Mouse (Mus musculus): ENCODE data around the gene Spindoc. TPM values are rescaled to one million over a fixed set of nuclear protein-coding genes. Genes with fewer than 3 reads are reported as not detected.

The Spindoc gene
- polyA plus RNA-seq, 1 experiment from 2014 or later = 16.9 TPM

- H3K9me3 ChIP-seq (replicated peaks) = no peaks in the 10 kb centered on the region
- H3K36me3 ChIP-seq = no peaks in the 10 kb centered on the region
- peaks cover 8% of the 10 kb centered on the region for H3K4me1 ChIP-seq (replicated peaks)
- WGBS = 43% methylated on average over 2 of the region's 2 CpGs
- no peak overlapping the region for H3K4me2 ChIP-seq
- no peak for ATAC-seq (replicated peaks; ENCODE audit: insufficient number of reproducible peaks, insufficient read depth, low FRiP score, low read depth)
- H3K9ac ChIP-seq = no peak overlapping the region
- H3K27me3 ChIP-seq = no peaks in the 10 kb centered on the region
- no peak overlapping the region for H3K4me3 ChIP-seq
- H3K27ac ChIP-seq = no peak overlapping the region
Measured at GRCm38 (mm10) chr19:7320181-7320580, 62.6 kb downstream of the Spindoc start.

- 80% methylated on average over 4 of the region's 4 CpGs for WGBS
- Histone ChIP-seq H3K9ac (no peak overlapping the region), H3K4me3 (no peak overlapping the region), H3K9me3 (replicated peaks) (no peaks in the 10 kb centered on the region), H3K4me1 (replicated peaks) (peaks cover 17% of the 10 kb centered on the region), H3K27ac (no peak overlapping the region), H3K4me2 (no peak overlapping the region), H3K27me3 (no peaks in the 10 kb centered on the region), H3K36me3 (no peaks in the 10 kb centered on the region)
- no peak for ATAC-seq (replicated peaks; ENCODE audit: insufficient number of reproducible peaks, insufficient read depth, low FRiP score, low read depth)
Measured at GRCm38 (mm10) chr19:7317716-7318115, 65.1 kb downstream of the Spindoc start.

GRCm38 (mm10) chr19:7316822-7317221 lies 66.0 kb downstream of the Spindoc start:
- Histone ChIP-seq H3K4me2 (no peak overlapping the region), H3K4me1 (replicated peaks) (peaks cover 24% of the 10 kb centered on the region), H3K27me3 (no peaks in the 10 kb centered on the region), H3K9ac (no peak overlapping the region), H3K4me3 (no peak overlapping the region), H3K9me3 (replicated peaks) (no peaks in the 10 kb centered on the region), H3K27ac (no peak overlapping the region), H3K36me3 (no peaks in the 10 kb centered on the region)
- 78% methylated on average over 4 of the region's 4 CpGs for WGBS
- ATAC-seq (replicated peaks; ENCODE audit: insufficient number of reproducible peaks, insufficient read depth, low FRiP score, low read depth) = no peak

GRCm38 (mm10) chr19:7315587-7315984 lies 67.2 kb downstream of the Spindoc start:
- Histone ChIP-seq H3K9ac (no peak overlapping the region), H3K4me2 (no peak overlapping the region), H3K36me3 (no peaks in the 10 kb centered on the region), H3K27ac (no peak overlapping the region), H3K4me1 (replicated peaks) (peaks cover 37% of the 10 kb centered on the region), H3K9me3 (replicated peaks) (no peaks in the 10 kb centered on the region), H3K27me3 (no peaks in the 10 kb centered on the region), H3K4me3 (no peak overlapping the region)
- ATAC-seq (replicated peaks; ENCODE audit: insufficient number of reproducible peaks, insufficient read depth, low FRiP score, low read depth) = no peak
- WGBS = 88% methylated on average over 4 of the region's 4 CpGs

- H3K4me1 ChIP-seq (replicated peaks) = peaks cover 42% of the 10 kb centered on the region
- 58% methylated on average over 8 of the region's 8 CpGs for WGBS
- ATAC-seq (replicated peaks; ENCODE audit: insufficient number of reproducible peaks, insufficient read depth, low FRiP score, low read depth) = no peak
Measured at GRCm38 (mm10) chr19:7314976-7315586, 67.7 kb downstream of the Spindoc start.

GRCm38 (mm10) chr19:7313660-7314059 lies 69.1 kb downstream of the Spindoc start:
- ATAC-seq (replicated peaks; ENCODE audit: insufficient number of reproducible peaks, insufficient read depth, low FRiP score, low read depth) = no peak
- no peak overlapping the region for H3K4me3 ChIP-seq
- H3K4me2 ChIP-seq = no peak overlapping the region
- no peak overlapping the region for H3K9ac ChIP-seq
- no peaks in the 10 kb centered on the region for H3K9me3 ChIP-seq (replicated peaks)
- H3K27me3 ChIP-seq = no peaks in the 10 kb centered on the region
- no peak overlapping the region for H3K27ac ChIP-seq
- 86% methylated on average over 2 of the region's 2 CpGs for WGBS
- H3K36me3 ChIP-seq = no peaks in the 10 kb centered on the region
- peaks cover 55% of the 10 kb centered on the region for H3K4me1 ChIP-seq (replicated peaks)

More at GRCm38 (mm10) chr19:7314976-7315586, 67.7 kb downstream of the Spindoc start:
- Histone ChIP-seq H3K9me3 (replicated peaks) (no peaks in the 10 kb centered on the region), H3K27ac (no peak overlapping the region), H3K4me3 (no peak overlapping the region), H3K4me2 (no peak overlapping the region), H3K27me3 (no peaks in the 10 kb centered on the region), H3K9ac (no peak overlapping the region), H3K36me3 (no peaks in the 10 kb centered on the region)

GRCm38 (mm10) chr19:7311306-7311705 lies 71.5 kb downstream of the Spindoc start:
- H3K4me3 ChIP-seq = 0 out of 2 replicates have a peak overlapping the region, but pooled peaks have one; percentile 5
- H3K4me1 ChIP-seq (replicated peaks) = peaks cover 77% of the 10 kb centered on the region
- H3K4me2 ChIP-seq = peak overlapping the region; percentile 37
- H3K27me3 ChIP-seq = no peaks in the 10 kb centered on the region
- 18% methylated on average over 10 of the region's 10 CpGs for WGBS
- H3K9ac ChIP-seq = no peak overlapping the region
- no peaks in the 10 kb centered on the region for H3K9me3 ChIP-seq (replicated peaks)
- peak overlapping the region; percentile 86 for H3K27ac ChIP-seq
- no peaks in the 10 kb centered on the region for H3K36me3 ChIP-seq
- peak; percentile 64 for ATAC-seq (replicated peaks; ENCODE audit: insufficient number of reproducible peaks, insufficient read depth, low FRiP score, low read depth)

GRCm38 (mm10) chr19:7310704-7311103 lies 72.1 kb downstream of the Spindoc start:
- Histone ChIP-seq H3K27ac (peak overlapping the region; percentile 86), H3K4me2 (peak overlapping the region; percentile 37), H3K27me3 (no peaks in the 10 kb centered on the region), H3K4me3 (no peak overlapping the region), H3K4me1 (replicated peaks) (peaks cover 81% of the 10 kb centered on the region), H3K9me3 (replicated peaks) (no peaks in the 10 kb centered on the region), H3K36me3 (no peaks in the 10 kb centered on the region), H3K9ac (no peak overlapping the region)
- WGBS = 11% methylated on average over 5 of the region's 5 CpGs
- peak; percentile 61 for ATAC-seq (replicated peaks; ENCODE audit: insufficient number of reproducible peaks, insufficient read depth, low FRiP score, low read depth)

GRCm38 (mm10) chr19:7309738-7310330 lies 73.0 kb downstream of the Spindoc start:
- 0 out of 2 replicates have a peak overlapping the region, but pooled peaks have one; percentile 25 for H3K9ac ChIP-seq
- H3K4me3 ChIP-seq = no peak overlapping the region
- no peaks in the 10 kb centered on the region for H3K36me3 ChIP-seq
- 49% methylated on average over 2 of the region's 2 CpGs for WGBS
- no peak overlapping the region for H3K4me2 ChIP-seq
- ATAC-seq (replicated peaks; ENCODE audit: insufficient number of reproducible peaks, insufficient read depth, low FRiP score, low read depth) = no peak
- peak overlapping the region; percentile 86 for H3K27ac ChIP-seq
- peaks cover 80% of the 10 kb centered on the region for H3K4me1 ChIP-seq (replicated peaks)
- H3K27me3 ChIP-seq = no peaks in the 10 kb centered on the region
- H3K9me3 ChIP-seq (replicated peaks) = no peaks in the 10 kb centered on the region

- no peak for ATAC-seq (replicated peaks; ENCODE audit: insufficient number of reproducible peaks, insufficient read depth, low FRiP score, low read depth)
- H3K9ac ChIP-seq = 0 out of 2 replicates have a peak overlapping the region, but pooled peaks have one; percentile 9
- H3K27ac ChIP-seq = peak overlapping the region; percentile 61
- H3K4me1 ChIP-seq (replicated peaks) = peaks cover 84% of the 10 kb centered on the region
- WGBS = 37% methylated on average over 8 of the region's 8 CpGs
- H3K4me3 ChIP-seq = no peak overlapping the region
- H3K9me3 ChIP-seq (replicated peaks) = no peaks in the 10 kb centered on the region
- H3K36me3 ChIP-seq = no peaks in the 10 kb centered on the region
- H3K27me3 ChIP-seq = no peaks in the 10 kb centered on the region
- peak overlapping the region; percentile 6; the same call in 1 of the 2 replicates for H3K4me2 ChIP-seq
Measured at GRCm38 (mm10) chr19:7307995-7308770, 74.6 kb downstream of the Spindoc start.

GRCm38 (mm10) chr19:7306968-7307367 lies 75.8 kb downstream of the Spindoc start:
- H3K27ac ChIP-seq = no peak overlapping the region
- H3K4me3 ChIP-seq = no peak overlapping the region
- no peak overlapping the region for H3K4me2 ChIP-seq
- H3K27me3 ChIP-seq = no peaks in the 10 kb centered on the region
- H3K9me3 ChIP-seq (replicated peaks) = no peaks in the 10 kb centered on the region
- ATAC-seq (replicated peaks; ENCODE audit: insufficient number of reproducible peaks, insufficient read depth, low FRiP score, low read depth) = no peak
- WGBS = 57% methylated on average over 3 of the region's 3 CpGs
- no peak overlapping the region for H3K9ac ChIP-seq
- H3K36me3 ChIP-seq = no peaks in the 10 kb centered on the region
- peaks cover 78% of the 10 kb centered on the region for H3K4me1 ChIP-seq (replicated peaks)
